Mouse (Mus musculus) midbrain, postnatal 0 days (tissue): ENCODE measurements at regions not wholly inside any gene's neighbourhood (a gene's known extent, or its start where the extent isn't known, plus 50 kb on each side); places are given as distances from the start of the nearest gene placed in this dataset.

Experiments used
- ATAC-seq: fragments of 200-750 bp; cut with Nextera tagmentation; 2 replicates; pipeline ENCODE4 v1.8.0; 2017; ENCODE audit warnings: moderate number of reproducible peaks, mild to moderate bottlenecking, moderate TSS enrichment, moderate library complexity; ENCODE audit not compliant: low FRiP score
- DNase-seq: peaks from one replicate; pipeline ENCODE4 v3.0.0-alpha.2; 2015; ENCODE audit warnings: low spot score
- H3K27ac ChIP-seq: fragments of 300-500 bp; sonication (generic); 2 replicates; pipeline ENCODE4 v1.5.1; 2014; ENCODE audit warnings: low read depth, mild to moderate bottlenecking, low read length, mixed read lengths
- H3K27me3 ChIP-seq: fragments of 300-500 bp; sonication (generic); 2 replicates; pipeline ENCODE4 v1.6.1; 2014; ENCODE audit warnings: low read length, control low read depth, mixed read lengths; ENCODE audit not compliant: insufficient read depth
- H3K36me3 ChIP-seq: fragments of 300-500 bp; sonication (generic); 2 replicates; pipeline ENCODE4 v1.6.1; 2014; ENCODE audit warnings: low read length, control low read depth, mixed read lengths; ENCODE audit not compliant: insufficient read depth
- H3K4me1 ChIP-seq: fragments of 300-500 bp; sonication (generic); 2 replicates; pipeline ENCODE4 v1.6.1; 2014; ENCODE audit warnings: mild to moderate bottlenecking, control low read depth, antibody characterized with exemption, low read length, mixed read lengths; ENCODE audit not compliant: insufficient read depth
- H3K4me2 ChIP-seq: fragments of 300-500 bp; sonication (generic); 2 replicates; pipeline ENCODE4 v1.6.1; 2014; ENCODE audit warnings: low read depth, mild to moderate bottlenecking, low read length, mixed read lengths; ENCODE audit not compliant: poor library complexity, severe bottlenecking
- H3K4me3 ChIP-seq: fragments of 300-500 bp; sonication (generic); 2 replicates; pipeline ENCODE4 v1.5.1; 2014; ENCODE audit warnings: low read depth, mild to moderate bottlenecking, low read length, moderate library complexity
- H3K9ac ChIP-seq: fragments of 300-500 bp; sonication (generic); replicated peaks from 2 replicates; pipeline ENCODE4 v1.6.1; 2014; ENCODE audit warnings: mild to moderate bottlenecking, low read length, moderate library complexity, mixed read lengths; ENCODE audit not compliant: poor library complexity, severe bottlenecking
- H3K9me3 ChIP-seq: fragments of 300-500 bp; sonication (generic); 2 replicates; pipeline ENCODE4 v1.6.1; 2016; ENCODE audit warnings: low read length, control low read depth
- CTCF ChIP-seq: IDR thresholded peaks from 2 replicates; pipeline ENCODE4 v1.5.1; 2016; ENCODE audit warnings: antibody characterized with exemption, mild to moderate bottlenecking
- WGBS: fragments of 180-500 bp; shearing (Covaris S2); extraction: QIAGEN DNeasy Blood & Tissue Kit; methylation state at CpG from one replicate; pipeline ENCODE4 v1.1.7; 2014; 5-methylcytosine and 5-hydroxymethylcytosine counted together

DNA sequence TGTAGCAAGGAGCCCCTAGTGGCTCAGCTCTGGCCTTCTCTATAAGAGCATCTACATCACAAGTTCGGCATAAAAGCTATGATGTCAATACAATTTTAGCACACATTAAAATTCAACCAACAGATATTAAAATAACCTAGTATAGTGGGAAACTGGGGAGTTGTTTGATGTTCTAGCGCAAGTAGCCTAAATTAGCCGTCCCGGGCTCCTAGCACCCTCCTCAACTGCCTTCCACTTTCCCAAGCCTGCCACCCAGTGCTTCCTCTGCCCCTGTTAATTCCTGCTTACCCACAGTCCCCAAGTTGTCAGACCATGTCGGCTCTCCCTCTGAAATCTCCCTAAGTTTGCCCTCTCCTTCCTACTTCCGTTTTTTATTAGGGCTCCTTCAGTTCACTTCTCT, 154.2 kb upstream of the Trhde start:
- no peak for TF ChIP-seq CTCF
- H3K9me3 ChIP-seq, result no peaks in the 10 kb centered on the region
- H3K27me3 ChIP-seq, result no peaks in the 10 kb centered on the region
- ATAC-seq (no peak), DNase-seq (no peak)
- no peaks in the 10 kb centered on the region for H3K4me1 ChIP-seq
- H3K9ac ChIP-seq, result no peak overlapping the region
- H3K4me3 ChIP-seq, result no peak overlapping the region
- 88% methylated on average over 6 of the region's 6 CpGs for WGBS
- H3K27ac ChIP-seq, result no peak overlapping the region
- no peaks in the 10 kb centered on the region for H3K36me3 ChIP-seq
- H3K4me2 ChIP-seq, result no peak overlapping the region

DNA sequence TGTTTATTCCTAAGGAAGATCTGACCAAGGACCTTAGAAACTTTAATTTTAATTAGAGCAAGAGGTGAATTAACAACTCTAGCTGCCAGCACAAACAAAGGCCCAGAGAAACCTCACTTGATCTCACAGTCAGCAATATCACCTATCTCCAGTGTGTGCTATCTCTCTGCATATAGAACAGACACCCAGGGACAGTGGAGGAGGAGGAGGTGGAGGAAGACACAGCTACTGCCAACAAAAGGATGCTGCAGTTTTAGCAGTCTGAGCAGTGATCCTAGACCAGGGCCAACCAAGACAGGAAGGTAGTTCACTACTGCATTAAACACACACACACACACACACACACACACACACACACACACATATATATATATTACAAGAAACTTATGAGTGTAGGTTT, 153.5 kb upstream of the Trhde start:
- no peak overlapping the region for H3K9ac ChIP-seq

DNA sequence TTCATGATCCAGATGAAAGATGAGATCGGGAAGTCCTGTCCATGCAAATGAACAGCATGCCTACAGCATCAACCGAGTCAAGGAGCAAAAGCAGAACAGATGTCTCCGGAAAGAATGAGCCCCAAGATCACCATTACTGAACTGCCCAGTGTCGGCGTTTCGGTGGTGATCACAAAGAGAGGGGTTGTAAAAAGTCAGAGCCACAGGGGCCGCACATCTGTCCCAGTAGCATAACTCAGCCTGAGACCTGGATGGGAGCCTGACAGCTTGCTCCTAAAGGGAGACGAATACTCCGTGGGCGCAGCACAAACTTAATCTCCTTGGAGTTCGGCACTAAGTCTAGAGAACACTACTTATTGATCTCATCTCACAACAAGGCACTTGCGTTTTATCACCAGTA, 151.3 kb upstream of the Trhde start:
- DNase-seq, result no peak
- Histone ChIP-seq H3K9me3 (no peaks in the 10 kb centered on the region), H3K4me2 (no peak overlapping the region), H3K27ac (no peak overlapping the region), H3K4me1 (no peaks in the 10 kb centered on the region), H3K36me3 (no peaks in the 10 kb centered on the region), H3K4me3 (no peak overlapping the region), H3K9ac (no peak overlapping the region), H3K27me3 (no peaks in the 10 kb centered on the region)
- WGBS, result 76% methylated on average over 12 of the region's 12 CpGs
- ATAC-seq, result no peak
- no peak for TF ChIP-seq CTCF

More for the DNA sequence above, 153.5 kb upstream of the Trhde start:
- Histone ChIP-seq H3K4me2 (no peak overlapping the region), H3K9me3 (no peaks in the 10 kb centered on the region), H3K4me1 (no peaks in the 10 kb centered on the region), H3K4me3 (no peak overlapping the region), H3K36me3 (no peaks in the 10 kb centered on the region), H3K27me3 (no peaks in the 10 kb centered on the region), H3K27ac (no peak overlapping the region)
- ATAC-seq (no peak), DNase-seq (no peak)
- no peak for TF ChIP-seq CTCF

DNA sequence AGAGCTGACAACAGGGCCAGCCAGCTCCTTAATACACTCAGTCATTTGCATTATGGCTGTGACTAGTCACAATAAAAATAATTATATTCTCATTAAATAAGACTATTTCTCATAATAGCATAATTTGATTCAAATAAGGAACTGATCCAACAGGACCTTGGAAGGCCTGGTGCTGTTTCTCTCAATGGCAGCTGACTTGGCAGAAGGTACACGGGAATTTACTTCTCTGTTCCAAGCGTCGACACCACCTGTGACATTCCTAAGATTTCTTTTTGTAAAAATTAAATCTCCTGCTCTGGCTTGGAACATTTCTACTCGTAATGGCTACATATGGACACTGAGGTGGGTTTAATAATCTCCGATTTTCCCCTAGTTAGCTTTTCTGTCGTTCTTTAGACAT, 147.1 kb upstream of the Trhde start:
- DNase-seq (no peak), ATAC-seq (no peak)
- Histone ChIP-seq H3K9ac (no peak overlapping the region), H3K4me3 (no peak overlapping the region), H3K4me2 (no peak overlapping the region), H3K36me3 (no peaks in the 10 kb centered on the region), H3K9me3 (no peaks in the 10 kb centered on the region), H3K27ac (no peak overlapping the region), H3K4me1 (no peaks in the 10 kb centered on the region), H3K27me3 (no peaks in the 10 kb centered on the region)
- TF ChIP-seq CTCF, result no peak
- WGBS, result 83% methylated on average over 6 of the region's 6 CpGs

DNA sequence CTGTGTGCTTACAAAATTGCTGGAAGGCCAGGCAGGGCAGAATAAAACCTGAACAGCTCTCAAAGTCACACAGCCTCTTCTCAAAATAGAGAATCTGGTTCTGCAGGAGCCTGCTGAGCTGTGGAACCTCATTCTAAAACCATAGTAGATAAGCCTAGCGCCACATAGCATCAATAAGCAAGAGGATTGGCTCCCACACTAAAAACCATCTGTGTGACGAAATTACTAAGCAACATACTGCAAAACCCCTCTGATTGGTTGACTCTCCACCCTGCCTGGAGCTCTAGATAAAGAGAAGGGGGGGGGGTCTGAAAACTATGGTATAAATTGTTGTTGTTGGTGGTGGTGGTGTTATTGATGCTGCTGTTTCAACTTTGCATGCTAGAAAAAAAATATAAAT, 122.6 kb upstream of the Trhde start:
- H3K4me1 ChIP-seq, result no peaks in the 10 kb centered on the region
- 86% methylated on average over 2 of the region's 2 CpGs for WGBS
- no peaks in the 10 kb centered on the region for H3K9me3 ChIP-seq
- H3K36me3 ChIP-seq, result no peaks in the 10 kb centered on the region
- no peak overlapping the region for H3K4me2 ChIP-seq
- DNase-seq, result no peak
- no peaks in the 10 kb centered on the region for H3K27me3 ChIP-seq
- ATAC-seq, result no peak
- no peak overlapping the region for H3K9ac ChIP-seq
- no peak overlapping the region for H3K4me3 ChIP-seq
- no peak for TF ChIP-seq CTCF
- no peak overlapping the region for H3K27ac ChIP-seq

DNA sequence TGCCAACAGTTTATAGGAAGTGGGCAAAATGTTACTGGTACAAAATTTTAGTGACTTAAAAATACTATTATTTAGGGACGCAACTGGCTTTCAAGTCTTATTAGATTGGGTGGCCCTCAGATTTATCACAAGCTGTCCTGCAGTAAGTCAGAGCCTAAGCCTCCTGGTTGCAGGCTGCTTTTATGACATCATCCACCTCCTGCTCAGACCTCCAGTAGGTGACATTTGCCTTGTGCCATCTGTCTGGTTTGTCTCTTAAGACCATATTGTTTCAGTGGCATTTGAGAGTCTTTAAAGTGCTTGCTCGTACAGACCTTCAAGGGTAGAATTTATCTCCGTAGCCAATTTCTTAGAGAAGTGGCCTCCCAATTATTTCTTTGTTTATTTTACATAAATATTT, 111.9 kb upstream of the Trhde start:
- Histone ChIP-seq H3K4me2 (no peak overlapping the region), H3K9me3 (no peaks in the 10 kb centered on the region), H3K27ac (no peak overlapping the region), H3K4me3 (no peak overlapping the region), H3K4me1 (no peaks in the 10 kb centered on the region), H3K36me3 (no peaks in the 10 kb centered on the region), H3K9ac (no peak overlapping the region), H3K27me3 (no peaks in the 10 kb centered on the region)
- TF ChIP-seq CTCF, result no peak
- peak; percentile 43 for DNase-seq
- no peak; the same call in 1 of the 2 replicates for ATAC-seq
- WGBS, result 81% methylated on average over 3 of the region's 3 CpGs

DNA sequence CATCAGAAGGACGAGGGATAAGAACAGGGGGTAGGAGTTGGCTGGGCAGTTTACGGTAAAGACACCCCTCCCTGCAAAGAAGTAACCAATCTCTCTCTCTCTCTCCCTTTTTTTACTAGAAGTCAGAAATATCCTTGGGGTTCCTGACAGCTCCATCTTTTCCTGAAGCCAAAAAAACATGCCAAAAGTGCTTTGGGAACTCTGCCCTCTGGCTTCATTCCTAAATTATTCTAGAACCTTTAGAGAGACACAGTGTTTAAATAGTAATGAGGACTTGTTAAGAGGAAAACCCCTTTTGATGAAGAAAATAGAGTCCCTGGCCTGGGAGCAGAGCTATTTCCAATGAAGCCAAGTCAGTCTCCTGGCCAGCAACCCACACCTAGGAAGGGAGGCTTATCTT, 89.8 kb upstream of the Trhde start:
- no peak for ATAC-seq
- H3K27me3 ChIP-seq, result no peaks in the 10 kb centered on the region
- no peak for TF ChIP-seq CTCF
- H3K4me3 ChIP-seq, result no peak overlapping the region
- H3K9ac ChIP-seq, result no peak overlapping the region
- WGBS, result 88% methylated on average over 2 of the region's 2 CpGs
- no peak for DNase-seq
- H3K4me2 ChIP-seq, result no peak overlapping the region
- H3K36me3 ChIP-seq, result no peaks in the 10 kb centered on the region
- H3K4me1 ChIP-seq, result no peaks in the 10 kb centered on the region
- no peak overlapping the region for H3K27ac ChIP-seq
- no peaks in the 10 kb centered on the region for H3K9me3 ChIP-seq
